Mouse (Mus musculus) spleen, adult 18-20 months (tissue): Measurements from ENCODE around the gene Kcne3.

Source experiments
- DNase-seq, 2 experiments: peaks; one replicate each; pipeline ENCODE4 v3.0.0; 2022; ENCODE audit warnings: mixed read lengths in 2 of 2

Kcne3 gene

GRCm38 (mm10) chr7:100176269-100176668 is at the start of gene Kcne3:
Gene Kcne3 (plus strand): TSS chr7:100176502.
- no peak for DNase-seq

- DNase-seq = no peak
Observed at GRCm38 (mm10) chr7:100126514-100126913, 49.8 kb upstream of the Kcne3 start.

GRCm38 (mm10) chr7:100128262-100129041 is 47.9 kb upstream of the Kcne3 start:
- DNase-seq = no peak

GRCm38 (mm10) chr7:100130592-100130991 is 45.7 kb upstream of the Kcne3 start:
- DNase-seq = no peak

- DNase-seq = no peak
Observed at GRCm38 (mm10) chr7:100132379-100132778, 43.9 kb upstream of the Kcne3 start.

- DNase-seq = no peak
Observed at GRCm38 (mm10) chr7:100137038-100137437, 39.3 kb upstream of the Kcne3 start.

- no peak for DNase-seq
Observed at GRCm38 (mm10) chr7:100138075-100138474, 38.2 kb upstream of the Kcne3 start.

GRCm38 (mm10) chr7:100140591-100140990 is 35.7 kb upstream of the Kcne3 start:
- no peak for DNase-seq

GRCm38 (mm10) chr7:100148586-100148985 is 27.7 kb upstream of the Kcne3 start:
- no peak for DNase-seq

GRCm38 (mm10) chr7:100150086-100150485 is 26.2 kb upstream of the Kcne3 start:
- DNase-seq = no peak

- DNase-seq = no peak
Observed at GRCm38 (mm10) chr7:100150626-100151025, 25.7 kb upstream of the Kcne3 start.

- no peak for DNase-seq
Observed at GRCm38 (mm10) chr7:100157669-100158068, 18.6 kb upstream of the Kcne3 start.

GRCm38 (mm10) chr7:100159105-100159841 is 17.0 kb upstream of the Kcne3 start, which contains the start of gene Lipt2:
Gene Lipt2 (plus strand): TSS chr7:100159277.
- peak; percentile 84 to 88 for DNase-seq

- DNase-seq = no peak
Observed at GRCm38 (mm10) chr7:100160006-100160405, 16.3 kb upstream of the Kcne3 start.

- no peak for DNase-seq
Observed at GRCm38 (mm10) chr7:100163506-100163905, 12.8 kb upstream of the Kcne3 start.

GRCm38 (mm10) chr7:100168654-100169053 is 7.6 kb upstream of the Kcne3 start:
- no peak for DNase-seq

GRCm38 (mm10) chr7:100170756-100171155 is 5.5 kb upstream of the Kcne3 start:
- DNase-seq = no peak

GRCm38 (mm10) chr7:100178016-100178890 is 2.0 kb downstream of the Kcne3 start:
- DNase-seq = peak in 1 of 2 experiments; percentile 7

GRCm38 (mm10) chr7:100178891-100179233 is 2.6 kb downstream of the Kcne3 start:
- DNase-seq = no peak

GRCm38 (mm10) chr7:100179394-100179793 is 3.1 kb downstream of the Kcne3 start:
- DNase-seq = no peak

- DNase-seq = no peak
Observed at GRCm38 (mm10) chr7:100179836-100180407, 3.6 kb downstream of the Kcne3 start.

GRCm38 (mm10) chr7:100181176-100181575 is 4.9 kb downstream of the Kcne3 start:
- no peak for DNase-seq

GRCm38 (mm10) chr7:100181614-100182013 is 5.3 kb downstream of the Kcne3 start:
- DNase-seq = no peak
